Mouse (Mus musculus) embryonic facial prominence, embryonic 12.5 days (tissue): ENCODE data around the gene Rpp14. TPM values are rescaled to one million over a fixed set of nuclear protein-coding genes. Genes with fewer than 3 reads are reported as not detected.

Experiments used
- ATAC-seq: fragments of 200-750 bp; cut with Nextera tagmentation; 2 replicates; pipeline ENCODE4 v1.8.0; 2017; ENCODE audit not compliant: insufficient number of reproducible peaks, insufficient read depth, low FRiP score, low TSS enrichment
- H3K27ac ChIP-seq: fragments of 300-500 bp; sonication (generic); 2 replicates; pipeline ENCODE4 v1.5.1; 2016; ENCODE audit warnings: mild to moderate bottlenecking
- H3K27me3 ChIP-seq: fragments of 300-500 bp; sonication (generic); 2 replicates; pipeline ENCODE4 v1.6.1; 2016; ENCODE audit warnings: mild to moderate bottlenecking, moderate library complexity
- H3K36me3 ChIP-seq: fragments of 300-500 bp; sonication (generic); 2 replicates; pipeline ENCODE4 v1.6.1; 2016; ENCODE audit warnings: mild to moderate bottlenecking
- H3K4me1 ChIP-seq: fragments of 300-500 bp; sonication (generic); 2 replicates; pipeline ENCODE4 v1.6.1; 2016
- H3K4me2 ChIP-seq: fragments of 300-500 bp; sonication (generic); replicated peaks from 2 replicates; pipeline ENCODE4 v1.6.1; 2016; ENCODE audit warnings: mild to moderate bottlenecking, moderate library complexity
- H3K4me3 ChIP-seq: fragments of 300-500 bp; sonication (generic); 2 replicates; pipeline ENCODE4 v1.5.1; 2016; ENCODE audit warnings: mild to moderate bottlenecking
- H3K9ac ChIP-seq: fragments of 300-500 bp; sonication (generic); 2 replicates; pipeline ENCODE4 v1.6.1; 2016; ENCODE audit warnings: mild to moderate bottlenecking, moderate library complexity
- H3K9me3 ChIP-seq: fragments of 300-500 bp; sonication (generic); 2 replicates; pipeline ENCODE4 v1.6.1; 2016; ENCODE audit warnings: mild to moderate bottlenecking, moderate library complexity
- WGBS: fragments of 180-500 bp; shearing (Covaris S2); methylation state at CpG from one replicate; pipeline ENCODE4 v1.1.7; 2016; 5-methylcytosine and 5-hydroxymethylcytosine counted together
- polyA plus RNA-seq: library from polyadenylated mRNA; unstranded; fragments of >200 nt; fragmentation: Nextera tagmentation; extraction: Ambion mirVana; gene quantifications from 2 replicates; pipeline ENCODE4 v1.2.1, GENCODE M21; 2016

The Rpp14 gene
- polyA plus RNA-seq, 1 experiment from 2014 or later, result 56.4 TPM

GRCm38 (mm10) chr14:8042577-8042976 is 37.6 kb upstream of the Rpp14 start:
- ATAC-seq, result no peak
- no peaks in the 10 kb centered on the region for H3K4me1 ChIP-seq
- H3K27me3 ChIP-seq, result no peaks in the 10 kb centered on the region
- 93% methylated on average over 9 of the region's 9 CpGs for WGBS
- no peaks in the 10 kb centered on the region for H3K9me3 ChIP-seq
- no peak overlapping the region for H3K27ac ChIP-seq
- H3K9ac ChIP-seq, result no peak overlapping the region
- H3K4me2 ChIP-seq, result no peak overlapping the region
- peaks cover 12% of the 10 kb centered on the region for H3K36me3 ChIP-seq
- H3K4me3 ChIP-seq, result no peak overlapping the region

- Histone ChIP-seq H3K9me3 (no peaks in the 10 kb centered on the region), H3K9ac (no peak overlapping the region), H3K4me2 (no peak overlapping the region), H3K27ac (no peak overlapping the region), H3K4me3 (no peak overlapping the region), H3K27me3 (no peaks in the 10 kb centered on the region), H3K4me1 (no peaks in the 10 kb centered on the region), H3K36me3 (peaks cover 22% of the 10 kb centered on the region)
- ATAC-seq, result no peak
- 69% methylated on average over 8 of the region's 8 CpGs for WGBS
Measured at GRCm38 (mm10) chr14:8044330-8044729, 35.8 kb upstream of the Rpp14 start.

- Histone ChIP-seq H3K9me3 (no peaks in the 10 kb centered on the region), H3K9ac (no peak overlapping the region), H3K27me3 (no peaks in the 10 kb centered on the region), H3K4me1 (no peaks in the 10 kb centered on the region), H3K27ac (no peak overlapping the region), H3K4me2 (no peak overlapping the region), H3K36me3 (peaks cover 22% of the 10 kb centered on the region), H3K4me3 (no peak overlapping the region)
- WGBS, result 83% methylated on average over 6 of the region's 6 CpGs
- ATAC-seq, result no peak
Measured at GRCm38 (mm10) chr14:8044786-8045185, 35.4 kb upstream of the Rpp14 start.

GRCm38 (mm10) chr14:8045187-8045846 is 34.9 kb upstream of the Rpp14 start:
- Histone ChIP-seq H3K27ac (no peak overlapping the region), H3K9me3 (no peaks in the 10 kb centered on the region), H3K4me2 (no peak overlapping the region), H3K4me1 (no peaks in the 10 kb centered on the region), H3K4me3 (no peak overlapping the region), H3K9ac (no peak overlapping the region), H3K27me3 (no peaks in the 10 kb centered on the region), H3K36me3 (peaks cover 22% of the 10 kb centered on the region)
- ATAC-seq, result no peak
- WGBS, result 83% methylated on average over 11 of the region's 11 CpGs

GRCm38 (mm10) chr14:8046839-8047238 is 33.3 kb upstream of the Rpp14 start:
- H3K36me3 ChIP-seq, result peaks cover 17% of the 10 kb centered on the region

GRCm38 (mm10) chr14:8049334-8049733 is 30.8 kb upstream of the Rpp14 start:
- Histone ChIP-seq H3K4me3 (no peak overlapping the region), H3K9ac (no peak overlapping the region), H3K36me3 (peaks cover 17% of the 10 kb centered on the region), H3K9me3 (no peaks in the 10 kb centered on the region), H3K27ac (no peak overlapping the region), H3K4me1 (no peaks in the 10 kb centered on the region), H3K27me3 (no peaks in the 10 kb centered on the region), H3K4me2 (no peak overlapping the region)
- WGBS, result 90% methylated on average over 10 of the region's 10 CpGs
- no peak for ATAC-seq

More at GRCm38 (mm10) chr14:8046839-8047238, 33.3 kb upstream of the Rpp14 start:
- no peak overlapping the region for H3K4me3 ChIP-seq
- no peaks in the 10 kb centered on the region for H3K4me1 ChIP-seq
- no peaks in the 10 kb centered on the region for H3K9me3 ChIP-seq
- H3K27ac ChIP-seq, result no peak overlapping the region
- H3K4me2 ChIP-seq, result no peak overlapping the region
- H3K9ac ChIP-seq, result no peak overlapping the region
- 94% methylated on average over 6 of the region's 6 CpGs for WGBS
- H3K27me3 ChIP-seq, result no peaks in the 10 kb centered on the region
- no peak for ATAC-seq

GRCm38 (mm10) chr14:8051869-8052268 is 28.3 kb upstream of the Rpp14 start:
- H3K36me3 ChIP-seq, result peaks cover 22% of the 10 kb centered on the region
- no peaks in the 10 kb centered on the region for H3K4me1 ChIP-seq
- H3K9me3 ChIP-seq, result no peaks in the 10 kb centered on the region
- H3K4me3 ChIP-seq, result no peak overlapping the region
- WGBS, result 90% methylated on average over 2 of the region's 2 CpGs
- H3K27ac ChIP-seq, result no peak overlapping the region
- no peak overlapping the region for H3K9ac ChIP-seq
- H3K27me3 ChIP-seq, result no peaks in the 10 kb centered on the region
- ATAC-seq, result no peak
- H3K4me2 ChIP-seq, result no peak overlapping the region

GRCm38 (mm10) chr14:8052661-8053060 is 27.5 kb upstream of the Rpp14 start:
- Histone ChIP-seq H3K27me3 (no peaks in the 10 kb centered on the region), H3K9ac (no peak overlapping the region), H3K36me3 (peaks cover 16% of the 10 kb centered on the region; the same call in 1 of the 2 replicates), H3K4me3 (no peak overlapping the region), H3K9me3 (no peaks in the 10 kb centered on the region), H3K4me1 (no peaks in the 10 kb centered on the region), H3K4me2 (no peak overlapping the region), H3K27ac (no peak overlapping the region)
- ATAC-seq, result no peak
- 95% methylated on average over 7 of the region's 7 CpGs for WGBS

- Histone ChIP-seq H3K4me3 (no peak overlapping the region), H3K9me3 (no peaks in the 10 kb centered on the region), H3K9ac (no peak overlapping the region), H3K4me2 (no peak overlapping the region), H3K27me3 (no peaks in the 10 kb centered on the region), H3K27ac (no peak overlapping the region), H3K4me1 (no peaks in the 10 kb centered on the region), H3K36me3 (peaks cover 7% of the 10 kb centered on the region; the same call in 1 of the 2 replicates)
- WGBS, result 31% methylated on average over 17 of the region's 17 CpGs
- ATAC-seq, result 0 out of 2 replicates have a peak, but pooled peaks have one; percentile 35
Measured at GRCm38 (mm10) chr14:8054310-8055102, 25.7 kb upstream of the Rpp14 start.

GRCm38 (mm10) chr14:8056076-8056475 is 24.1 kb upstream of the Rpp14 start:
- H3K27ac ChIP-seq, result no peak overlapping the region
- no peak overlapping the region for H3K4me3 ChIP-seq
- ATAC-seq, result no peak
- H3K4me2 ChIP-seq, result no peak overlapping the region
- no peaks in the 10 kb centered on the region for H3K27me3 ChIP-seq
- no peaks in the 10 kb centered on the region for H3K4me1 ChIP-seq
- H3K9ac ChIP-seq, result no peak overlapping the region
- WGBS, result 87% methylated on average over 5 of the region's 5 CpGs
- no peaks in the 10 kb centered on the region for H3K9me3 ChIP-seq
- H3K36me3 ChIP-seq, result peaks cover 4% of the 10 kb centered on the region; the same call in 1 of the 2 replicates

GRCm38 (mm10) chr14:8059938-8060337 is 20.2 kb upstream of the Rpp14 start:
- Histone ChIP-seq H3K9ac (no peak overlapping the region), H3K4me2 (no peak overlapping the region), H3K4me3 (no peak overlapping the region), H3K36me3 (0 out of 2 replicates have a peak, but pooled peaks cover 4% of the 10 kb centered on the region), H3K9me3 (no peaks in the 10 kb centered on the region), H3K27ac (no peak overlapping the region), H3K4me1 (peaks cover 6% of the 10 kb centered on the region; the same call in 1 of the 2 replicates), H3K27me3 (no peaks in the 10 kb centered on the region)
- 90% methylated on average over 7 of the region's 7 CpGs for WGBS
- ATAC-seq, result no peak

GRCm38 (mm10) chr14:8062076-8062475 is 18.1 kb upstream of the Rpp14 start:
- Histone ChIP-seq H3K4me3 (no peak overlapping the region), H3K4me1 (peaks cover 6% of the 10 kb centered on the region; the same call in 1 of the 2 replicates), H3K4me2 (no peak overlapping the region), H3K9me3 (no peaks in the 10 kb centered on the region), H3K9ac (no peak overlapping the region), H3K27ac (no peak overlapping the region), H3K36me3 (no peaks in the 10 kb centered on the region), H3K27me3 (no peaks in the 10 kb centered on the region)
- ATAC-seq, result no peak
- 37% methylated on average over 3 of the region's 3 CpGs for WGBS
